Mouse (Mus musculus) midbrain, postnatal 0 days (tissue): ENCODE measurements at regions not wholly inside any gene's neighbourhood (a gene's known extent, or its start where the extent isn't known, plus 50 kb on each side); places are given as distances from the start of the nearest gene placed in this dataset.
A peak's percentile ranks its signal among the peaks of the same experiment; 100 is the strongest.

Experiments
- ATAC-seq: fragments of 200-750 bp; cut with Nextera tagmentation; 2 replicates; pipeline ENCODE4 v1.8.0; 2017; ENCODE audit warnings: moderate number of reproducible peaks, mild to moderate bottlenecking, moderate TSS enrichment, moderate library complexity; ENCODE audit not compliant: low FRiP score
- DNase-seq: peaks from one replicate; pipeline ENCODE4 v3.0.0-alpha.2; 2015; ENCODE audit warnings: low spot score
- H3K27ac ChIP-seq: fragments of 300-500 bp; sonication (generic); 2 replicates; pipeline ENCODE4 v1.5.1; 2014; ENCODE audit warnings: low read depth, mild to moderate bottlenecking, low read length, mixed read lengths
- H3K27me3 ChIP-seq: fragments of 300-500 bp; sonication (generic); 2 replicates; pipeline ENCODE4 v1.6.1; 2014; ENCODE audit warnings: low read length, control low read depth, mixed read lengths; ENCODE audit not compliant: insufficient read depth
- H3K36me3 ChIP-seq: fragments of 300-500 bp; sonication (generic); 2 replicates; pipeline ENCODE4 v1.6.1; 2014; ENCODE audit warnings: low read length, control low read depth, mixed read lengths; ENCODE audit not compliant: insufficient read depth
- H3K4me1 ChIP-seq: fragments of 300-500 bp; sonication (generic); 2 replicates; pipeline ENCODE4 v1.6.1; 2014; ENCODE audit warnings: mild to moderate bottlenecking, control low read depth, antibody characterized with exemption, low read length, mixed read lengths; ENCODE audit not compliant: insufficient read depth
- H3K4me2 ChIP-seq: fragments of 300-500 bp; sonication (generic); 2 replicates; pipeline ENCODE4 v1.6.1; 2014; ENCODE audit warnings: low read depth, mild to moderate bottlenecking, low read length, mixed read lengths; ENCODE audit not compliant: poor library complexity, severe bottlenecking
- H3K4me3 ChIP-seq: fragments of 300-500 bp; sonication (generic); 2 replicates; pipeline ENCODE4 v1.5.1; 2014; ENCODE audit warnings: low read depth, mild to moderate bottlenecking, low read length, moderate library complexity
- H3K9ac ChIP-seq: fragments of 300-500 bp; sonication (generic); replicated peaks from 2 replicates; pipeline ENCODE4 v1.6.1; 2014; ENCODE audit warnings: mild to moderate bottlenecking, low read length, moderate library complexity, mixed read lengths; ENCODE audit not compliant: poor library complexity, severe bottlenecking
- H3K9me3 ChIP-seq: fragments of 300-500 bp; sonication (generic); 2 replicates; pipeline ENCODE4 v1.6.1; 2016; ENCODE audit warnings: low read length, control low read depth
- CTCF ChIP-seq: IDR thresholded peaks from 2 replicates; pipeline ENCODE4 v1.5.1; 2016; ENCODE audit warnings: antibody characterized with exemption, mild to moderate bottlenecking
- WGBS: fragments of 180-500 bp; shearing (Covaris S2); extraction: QIAGEN DNeasy Blood & Tissue Kit; methylation state at CpG from one replicate; pipeline ENCODE4 v1.1.7; 2014; 5-methylcytosine and 5-hydroxymethylcytosine counted together

DNA sequence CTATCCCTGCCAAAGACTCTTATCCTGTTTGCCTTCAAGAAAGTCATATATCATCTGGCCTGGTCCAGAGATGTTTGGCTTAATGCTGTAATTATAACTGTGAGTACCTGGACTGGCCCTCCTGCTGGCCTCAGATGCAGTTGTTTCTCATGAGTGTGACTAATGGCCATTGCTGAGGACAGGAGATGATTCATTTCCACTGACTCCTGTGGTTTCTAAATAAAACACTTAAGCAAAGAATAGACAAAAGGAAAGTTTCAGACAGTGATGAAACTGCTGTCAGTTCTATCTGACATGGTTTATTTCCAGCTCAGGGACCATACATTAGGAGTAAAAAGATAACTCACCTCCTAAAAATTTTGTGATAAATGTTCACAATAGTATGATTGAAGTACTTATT, 344.2 kb downstream of the Bmper start:
- H3K4me1 ChIP-seq = no peaks in the 10 kb centered on the region

DNA sequence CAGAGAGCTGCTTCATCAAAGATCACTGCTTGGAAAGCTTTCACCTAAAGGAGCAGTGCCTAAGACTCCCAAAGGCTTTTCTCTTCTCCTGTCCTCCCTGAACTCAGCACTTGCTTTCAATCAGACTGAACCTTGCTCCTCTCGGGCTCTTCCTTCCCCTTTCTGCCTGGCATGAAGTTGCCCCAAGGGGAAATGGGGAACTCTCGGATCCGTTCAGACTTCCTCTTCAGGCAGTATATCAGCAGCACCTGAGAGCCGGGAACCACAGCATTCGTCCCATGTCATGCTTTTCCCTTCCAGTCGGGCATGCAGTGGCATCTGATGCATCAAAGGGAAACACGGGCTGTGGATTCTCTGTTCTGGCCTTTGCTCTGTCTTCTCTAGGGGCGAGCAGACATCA, 347.3 kb downstream of the Bmper start:
- DNase-seq = no peak
- 77% methylated on average over 8 of the region's 8 CpGs for WGBS
- Histone ChIP-seq H3K4me3 (no peak overlapping the region), H3K9ac (no peak overlapping the region), H3K4me2 (no peak overlapping the region), H3K27me3 (no peaks in the 10 kb centered on the region), H3K9me3 (no peaks in the 10 kb centered on the region), H3K4me1 (no peaks in the 10 kb centered on the region), H3K36me3 (no peaks in the 10 kb centered on the region), H3K27ac (no peak overlapping the region)
- no peak for ATAC-seq
- no peak for TF ChIP-seq CTCF

More for the DNA sequence above, 344.2 kb downstream of the Bmper start:
- ATAC-seq (no peak), DNase-seq (no peak)
- H3K27ac ChIP-seq = no peak overlapping the region
- TF ChIP-seq CTCF = no peak
- no peak overlapping the region for H3K4me3 ChIP-seq
- H3K9me3 ChIP-seq = no peaks in the 10 kb centered on the region
- no peaks in the 10 kb centered on the region for H3K27me3 ChIP-seq
- H3K9ac ChIP-seq = no peak overlapping the region
- H3K36me3 ChIP-seq = no peaks in the 10 kb centered on the region
- H3K4me2 ChIP-seq = no peak overlapping the region

DNA sequence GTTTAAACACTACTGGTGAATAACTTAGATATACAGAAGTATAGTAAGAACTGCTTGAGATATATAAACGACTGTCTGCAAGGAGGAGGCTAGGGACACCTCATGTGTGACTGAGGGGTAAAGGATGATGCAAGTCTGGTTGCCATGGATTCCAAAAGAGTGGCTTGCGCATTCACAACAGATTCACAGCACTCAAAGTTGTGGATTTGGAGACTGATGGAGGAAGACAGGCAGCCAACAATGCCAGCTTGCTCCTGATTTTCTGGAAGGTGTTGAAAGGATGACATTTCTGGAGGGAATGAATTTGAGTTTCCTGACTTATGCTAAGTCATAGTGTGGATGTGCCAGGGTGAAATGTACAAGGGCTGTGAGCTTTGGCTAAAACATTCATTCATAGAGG, 353.4 kb downstream of the Bmper start:
- H3K4me1 ChIP-seq = no peaks in the 10 kb centered on the region
- H3K4me2 ChIP-seq = no peak overlapping the region
- H3K36me3 ChIP-seq = no peaks in the 10 kb centered on the region
- no peaks in the 10 kb centered on the region for H3K27me3 ChIP-seq
- 71% methylated on average over 2 of the region's 2 CpGs for WGBS
- DNase-seq (no peak), ATAC-seq (no peak)
- H3K9me3 ChIP-seq = no peaks in the 10 kb centered on the region
- H3K9ac ChIP-seq = no peak overlapping the region
- no peak for TF ChIP-seq CTCF
- H3K4me3 ChIP-seq = no peak overlapping the region
- no peak overlapping the region for H3K27ac ChIP-seq

DNA sequence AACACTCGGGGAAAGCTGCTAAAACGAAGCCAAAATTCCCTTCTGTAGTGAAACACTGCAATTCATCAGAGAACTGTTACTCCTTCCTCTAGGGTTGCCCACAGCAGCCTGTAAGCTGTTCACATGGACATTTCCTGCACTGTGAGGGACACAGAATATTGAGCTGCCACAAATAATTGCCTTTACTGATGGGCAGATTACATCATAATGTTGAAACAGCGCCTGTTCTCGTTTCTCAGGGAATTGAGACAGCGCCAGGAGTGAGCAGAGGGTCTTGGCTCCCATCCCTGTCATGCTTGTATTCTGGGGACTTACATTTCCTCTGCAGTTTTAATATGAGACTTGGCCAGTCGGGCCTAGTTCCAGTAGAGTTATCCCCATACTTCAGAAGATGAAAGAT, 357.3 kb downstream of the Bmper start:
- Histone ChIP-seq H3K4me2 (no peak overlapping the region), H3K4me3 (no peak overlapping the region), H3K27me3 (no peaks in the 10 kb centered on the region), H3K9me3 (no peaks in the 10 kb centered on the region), H3K4me1 (no peaks in the 10 kb centered on the region), H3K36me3 (no peaks in the 10 kb centered on the region), H3K9ac (no peak overlapping the region), H3K27ac (no peak overlapping the region)
- no peak for TF ChIP-seq CTCF
- DNase-seq = peak; percentile 76
- no peak for ATAC-seq
- 55% methylated on average over 6 of the region's 6 CpGs for WGBS

DNA sequence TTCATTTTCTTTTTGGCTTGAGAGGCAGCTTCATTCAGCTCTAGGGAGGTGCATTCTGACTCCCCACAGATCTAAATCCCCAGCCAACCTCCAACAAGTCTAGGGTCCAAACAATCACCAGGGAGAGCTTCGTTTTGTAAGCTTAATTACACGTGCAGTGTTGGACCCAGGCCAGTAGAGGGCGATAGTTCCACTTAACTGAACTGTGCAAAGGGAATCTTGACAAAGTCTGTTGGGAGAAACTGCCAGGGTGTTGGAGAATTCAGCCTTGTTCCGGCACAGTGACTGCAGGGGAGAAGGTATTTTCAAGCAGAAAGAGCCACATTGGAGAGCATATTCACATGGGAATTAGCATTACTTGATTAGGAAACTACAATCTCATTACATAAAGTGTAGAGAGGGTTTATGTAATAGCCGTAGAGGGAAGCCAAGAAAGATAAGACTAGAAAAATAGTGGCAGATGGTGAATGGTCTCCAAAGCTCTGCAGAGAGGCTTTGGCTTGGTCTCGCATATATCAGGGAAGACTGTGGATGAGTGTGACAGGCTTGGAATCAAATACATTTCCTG, 358.2 kb downstream of the Bmper start:
- 5% methylated on average over 6 of the region's 6 CpGs for WGBS
- H3K4me2 ChIP-seq = no peak overlapping the region
- no peak overlapping the region for H3K4me3 ChIP-seq
- no peaks in the 10 kb centered on the region for H3K27me3 ChIP-seq
- H3K9ac ChIP-seq = no peak overlapping the region
- peak; percentile 96 for TF ChIP-seq CTCF
- ATAC-seq (peak; percentile 74), DNase-seq (peak; percentile 95)
- H3K36me3 ChIP-seq = no peaks in the 10 kb centered on the region
- H3K4me1 ChIP-seq = no peaks in the 10 kb centered on the region
- H3K27ac ChIP-seq = no peak overlapping the region
- no peaks in the 10 kb centered on the region for H3K9me3 ChIP-seq

DNA sequence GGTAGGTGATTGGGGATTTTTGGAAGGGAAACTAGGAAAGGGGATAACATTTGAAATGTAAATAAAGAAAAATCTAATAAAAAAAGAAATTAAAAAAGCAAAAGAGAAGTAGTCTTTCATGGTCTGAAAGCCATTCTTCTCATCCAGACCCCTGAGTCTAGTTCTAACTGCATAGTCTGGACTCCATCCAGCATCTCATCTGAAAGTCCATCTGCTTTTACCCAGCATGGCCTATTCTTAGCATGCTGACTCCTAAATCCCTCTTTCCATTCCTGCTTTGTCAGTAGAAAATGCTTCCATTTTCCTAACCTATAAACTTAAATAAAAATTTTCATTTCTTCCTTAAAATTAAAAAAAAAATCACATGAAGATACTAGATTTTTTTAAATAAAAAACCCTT, 361.7 kb downstream of the Bmper start:
- H3K36me3 ChIP-seq = no peaks in the 10 kb centered on the region
- no peak overlapping the region for H3K27ac ChIP-seq
- H3K9me3 ChIP-seq = no peaks in the 10 kb centered on the region
- H3K9ac ChIP-seq = no peak overlapping the region
- DNase-seq (peak; percentile 29), ATAC-seq (no peak)
- no peaks in the 10 kb centered on the region for H3K4me1 ChIP-seq
- no peaks in the 10 kb centered on the region for H3K27me3 ChIP-seq
- no peak for TF ChIP-seq CTCF
- no peak overlapping the region for H3K4me3 ChIP-seq
- no peak overlapping the region for H3K4me2 ChIP-seq
